Mouse (Mus musculus): ENCODE results near the gene Plpp3. TPM values are rescaled to one million over a fixed set of nuclear protein-coding genes. Genes with fewer than 3 reads are reported as not detected.
A peak's percentile ranks its signal among the peaks of the same experiment; 100 is the strongest.

Gene Plpp3
- total RNA-seq (2017): 0.27 TPM in 1 of 2 replicates, not detected in the other

DNA sequence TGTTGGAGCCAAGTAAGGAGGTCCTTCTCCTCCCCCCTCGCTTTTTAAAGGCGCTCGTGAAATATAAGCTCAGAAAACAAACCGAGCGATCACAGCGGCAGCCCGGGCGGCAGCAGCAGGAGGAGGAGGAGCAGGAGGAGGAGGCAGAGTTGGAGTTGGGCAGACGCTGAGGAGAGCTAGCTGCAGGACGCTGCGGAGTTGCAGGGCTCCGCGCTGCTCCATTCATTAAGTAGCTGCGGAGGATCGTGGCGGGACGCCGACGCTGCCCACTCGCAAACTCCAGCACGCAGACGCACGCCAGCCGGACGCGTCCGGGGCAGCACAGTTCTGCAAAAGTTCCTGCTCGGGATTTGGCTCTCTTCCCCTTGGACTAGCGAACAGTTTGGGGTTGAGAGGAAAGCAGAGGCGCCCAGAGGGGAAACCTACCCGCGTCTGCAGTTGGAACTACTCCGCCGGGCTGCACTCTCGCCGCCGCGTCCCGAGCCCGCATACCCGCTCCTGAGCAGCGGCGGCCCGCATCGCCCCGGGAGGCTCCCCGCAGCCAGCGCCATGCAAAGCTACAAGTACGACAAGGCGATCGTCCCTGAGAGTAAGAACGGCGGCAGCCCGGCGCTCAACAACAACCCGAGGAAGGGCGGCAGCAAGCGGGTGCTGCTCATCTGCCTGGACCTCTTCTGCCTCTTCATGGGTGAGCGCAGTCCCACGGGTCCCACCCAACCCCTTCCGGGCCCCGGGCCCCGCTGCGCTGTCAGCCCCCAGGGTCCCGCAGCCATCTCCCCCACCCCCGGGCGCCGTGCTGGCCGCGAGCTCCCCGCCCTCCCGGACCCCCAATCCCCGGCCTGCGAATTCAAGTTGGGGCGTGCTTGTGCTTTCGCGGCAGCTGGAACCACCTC is at the start of gene Plpp3:
Gene Plpp3, plus strand, starts transcription at position 72 of the 893 bp plus-strand sequence.
- peak; percentile 71 for ATAC-seq (replicated peaks; ENCODE audit: low read depth, poor library complexity, severe bottlenecking)

GRCm38 (mm10) chr4:105107943-105108640 is 49.1 kb upstream of the Plpp3 start:
- no peak for ATAC-seq (replicated peaks; ENCODE audit: low read depth, poor library complexity, severe bottlenecking)

GRCm38 (mm10) chr4:105108641-105109198 is 48.4 kb upstream of the Plpp3 start:
- ATAC-seq (replicated peaks; ENCODE audit: low read depth, poor library complexity, severe bottlenecking): no peak

DNA sequence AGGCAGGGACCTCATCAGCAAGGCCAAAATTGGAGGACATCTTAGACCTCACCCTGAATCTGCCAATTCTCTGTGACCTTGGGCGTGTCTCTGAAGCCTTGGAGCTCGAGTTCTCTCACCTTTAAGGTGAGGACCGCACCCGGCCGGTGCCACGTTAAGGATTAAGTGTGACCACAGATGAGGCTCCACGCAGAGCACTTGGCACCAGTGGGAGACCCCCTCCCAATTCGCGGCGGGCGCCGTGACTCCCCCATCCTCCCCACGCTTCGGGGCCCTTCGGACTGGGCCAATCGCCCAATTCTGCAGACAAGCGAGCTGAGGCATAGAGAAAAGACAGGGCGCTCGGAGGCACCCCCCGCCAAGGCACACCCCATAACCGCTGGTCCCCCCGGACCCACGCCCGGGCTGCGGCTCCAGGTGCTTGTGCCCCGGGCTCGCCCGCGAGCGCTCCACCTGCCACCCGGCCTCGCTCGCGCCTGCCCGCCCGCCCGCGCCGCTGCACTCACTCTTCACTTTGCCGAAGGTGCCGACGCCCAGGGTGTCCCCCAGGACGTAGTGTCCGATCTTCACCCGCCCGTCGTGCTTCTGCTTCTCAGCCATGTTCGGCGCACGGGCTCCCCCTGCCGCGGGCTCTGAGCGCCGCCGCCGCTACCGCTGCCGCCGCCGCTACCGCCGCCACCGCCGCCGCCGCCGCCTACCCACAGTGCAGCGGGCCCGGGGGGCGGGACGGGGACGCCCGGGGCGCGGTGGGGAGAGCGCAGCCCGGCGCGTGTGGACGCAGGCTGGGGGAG is 47.8 kb upstream of the Plpp3 start, which contains the start of gene Prkaa2:
Gene Prkaa2, minus strand, starts transcription at position 692 of the 791 bp plus-strand sequence.
- ATAC-seq (replicated peaks; ENCODE audit: low read depth, poor library complexity, severe bottlenecking): peak; percentile 72

- peak; percentile 23; the same call in 1 of the 2 replicates for ATAC-seq (replicated peaks; ENCODE audit: low read depth, poor library complexity, severe bottlenecking)
Observed at GRCm38 (mm10) chr4:105109990-105110683, 47.0 kb upstream of the Plpp3 start.

DNA sequence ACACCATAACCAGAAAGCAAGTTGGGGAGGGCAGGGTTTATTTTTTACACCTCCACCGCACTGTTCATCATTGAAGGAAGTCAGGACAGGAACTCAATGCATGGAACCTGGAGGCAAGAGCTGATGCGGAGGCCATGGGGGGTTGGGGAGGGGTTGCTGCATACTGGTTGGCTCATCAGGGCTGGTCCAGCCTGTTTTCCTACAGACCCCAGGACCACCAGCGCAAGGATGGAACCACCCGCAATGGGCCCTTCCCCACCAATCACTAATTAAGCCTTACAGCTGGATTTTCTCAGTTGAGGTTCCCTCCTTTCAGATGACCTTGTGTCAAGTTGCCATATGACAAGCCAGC is 46.5 kb upstream of the Plpp3 start:
- no peak for ATAC-seq (replicated peaks; ENCODE audit: low read depth, poor library complexity, severe bottlenecking)

DNA sequence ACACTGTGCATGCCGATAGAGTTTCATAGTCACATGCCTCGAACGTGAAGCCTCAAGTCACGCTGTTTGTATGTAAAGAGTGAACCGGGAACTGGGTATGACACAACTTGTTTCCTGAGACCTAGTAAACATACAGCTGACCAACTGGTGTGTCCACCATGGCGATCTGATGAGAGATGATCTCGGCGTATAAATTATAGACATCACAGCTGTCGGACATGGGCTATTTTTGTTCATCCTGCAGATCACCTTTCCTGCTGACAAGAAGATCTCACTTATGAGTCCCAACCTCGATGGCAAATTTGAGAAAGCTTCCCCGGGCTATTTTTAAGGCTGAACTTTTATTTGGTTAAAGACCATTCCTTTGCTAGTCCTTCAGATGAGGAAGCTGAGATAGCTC is 45.4 kb upstream of the Plpp3 start:
- ATAC-seq (replicated peaks; ENCODE audit: low read depth, poor library complexity, severe bottlenecking): no peak

- ATAC-seq (replicated peaks; ENCODE audit: low read depth, poor library complexity, severe bottlenecking): no peak
Observed at GRCm38 (mm10) chr4:105113042-105113441, 44.1 kb upstream of the Plpp3 start.

- ATAC-seq (replicated peaks; ENCODE audit: low read depth, poor library complexity, severe bottlenecking): no peak
Observed at GRCm38 (mm10) chr4:105113468-105113867, 43.7 kb upstream of the Plpp3 start.

- ATAC-seq (replicated peaks; ENCODE audit: low read depth, poor library complexity, severe bottlenecking): no peak
Observed at GRCm38 (mm10) chr4:105121081-105121480, 36.1 kb upstream of the Plpp3 start.

DNA sequence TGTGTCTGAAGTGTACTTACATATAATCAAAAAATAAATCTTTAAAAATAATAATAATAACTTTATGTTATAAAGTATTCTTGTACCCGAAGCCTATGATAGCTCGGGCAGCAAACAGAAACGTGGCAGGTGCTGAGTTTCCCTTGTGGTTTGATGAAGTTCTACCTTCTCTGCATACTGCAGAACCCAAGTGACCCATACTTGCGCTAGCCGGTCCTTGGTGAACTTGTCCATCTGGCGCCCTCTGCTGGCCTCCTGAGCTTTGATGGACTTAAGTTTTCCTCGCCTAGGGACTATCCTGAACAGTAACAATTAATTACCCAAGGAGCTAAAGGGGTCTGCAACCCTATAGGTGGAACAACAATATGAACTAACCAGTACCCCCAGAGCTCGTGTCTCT is 34.7 kb upstream of the Plpp3 start:
- peak; percentile 76; the same call in 1 of the 2 replicates for ATAC-seq (replicated peaks; ENCODE audit: low read depth, poor library complexity, severe bottlenecking)

- ATAC-seq (replicated peaks; ENCODE audit: low read depth, poor library complexity, severe bottlenecking): no peak
Observed at GRCm38 (mm10) chr4:105129212-105129611, 27.9 kb upstream of the Plpp3 start.

GRCm38 (mm10) chr4:105131756-105132314 is 25.3 kb upstream of the Plpp3 start:
- ATAC-seq (replicated peaks; ENCODE audit: low read depth, poor library complexity, severe bottlenecking): no peak

GRCm38 (mm10) chr4:105133350-105134050 is 23.6 kb upstream of the Plpp3 start:
- no peak for ATAC-seq (replicated peaks; ENCODE audit: low read depth, poor library complexity, severe bottlenecking)

GRCm38 (mm10) chr4:105149492-105149891 is 7.7 kb upstream of the Plpp3 start:
- peak; percentile 60 for ATAC-seq (replicated peaks; ENCODE audit: low read depth, poor library complexity, severe bottlenecking)

- peak; percentile 87 for ATAC-seq (replicated peaks; ENCODE audit: low read depth, poor library complexity, severe bottlenecking)
Observed at GRCm38 (mm10) chr4:105151911-105152690, 5.0 kb upstream of the Plpp3 start.

DNA sequence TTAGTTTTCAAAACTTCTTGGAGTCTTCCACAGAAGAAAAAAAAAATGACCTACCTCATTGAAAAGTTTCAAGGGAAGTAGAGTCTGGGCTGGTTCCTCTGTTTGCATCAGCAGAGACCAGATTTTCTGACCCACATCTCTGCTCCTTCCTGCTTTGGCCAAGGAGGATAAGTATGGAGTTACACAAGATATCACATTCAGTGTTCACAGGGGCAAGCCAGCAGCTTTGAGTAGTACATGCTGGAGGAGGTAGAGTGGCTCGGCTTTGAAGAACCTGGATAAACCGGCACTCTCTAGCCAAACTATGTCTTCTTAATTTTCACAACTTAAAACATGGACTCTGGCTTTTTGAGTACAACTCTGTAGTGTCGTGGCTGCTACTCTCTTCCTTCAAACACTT is 3.9 kb upstream of the Plpp3 start:
- no peak for ATAC-seq (replicated peaks; ENCODE audit: low read depth, poor library complexity, severe bottlenecking)

DNA sequence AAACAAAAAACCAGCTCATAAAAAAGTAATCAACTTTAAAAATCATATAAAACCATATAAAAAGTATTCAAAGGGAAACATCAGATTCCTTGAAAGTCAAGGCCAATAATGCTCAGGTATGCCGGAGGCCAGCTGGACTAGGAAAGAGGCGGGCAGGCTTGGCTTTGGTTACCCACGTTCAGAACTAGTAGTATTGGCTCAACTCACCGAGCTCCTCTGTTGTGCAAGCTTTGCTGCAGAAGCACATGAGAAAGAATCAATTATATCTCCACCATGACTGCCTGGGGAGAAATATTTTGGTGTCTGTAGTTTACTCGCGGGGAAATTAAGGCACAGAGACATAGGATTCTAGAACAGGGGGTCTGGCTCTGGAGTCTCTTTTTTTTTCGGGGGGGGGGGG is 866 bp upstream of the Plpp3 start:
- ATAC-seq (replicated peaks; ENCODE audit: low read depth, poor library complexity, severe bottlenecking): no peak

Data from common myeloid progenitor, adult 5-6 weeks (primary cell).